Mouse (Mus musculus): ENCODE results near the gene Steap3.

GRCm38 (mm10) chr1:120203836-120204235 is 68.7 kb downstream of the Steap3 start:
- TF ChIP-seq CTCF (IDR thresholded peaks at IDR 0.05; ENCODE audit: insufficient read depth, low read length) (no peak), POLR2A (IDR thresholded peaks at IDR 0.05; ENCODE audit: borderline replicate concordance, extremely low read depth, low read depth, low read length) (no peak)

Data from lung, adult 2 months (tissue).